Mouse (Mus musculus) forebrain, embryonic 14.5 days (tissue): ENCODE measurements around the gene Nxpe3. TPM values are rescaled to one million over a fixed set of nuclear protein-coding genes. Genes with fewer than 3 reads are reported as not detected.
A peak's percentile ranks its signal among the peaks of the same experiment; 100 is the strongest.

Experiments
- ATAC-seq: fragments of 200-750 bp; cut with Nextera tagmentation; 2 replicates; pipeline ENCODE4 v1.8.0; 2017; ENCODE audit warnings: mild to moderate bottlenecking, moderate library complexity
- DNase-seq: peaks from one replicate; pipeline ENCODE4 v3.0.0-alpha.2; 2015; ENCODE audit warnings: low spot score
- H3K27ac ChIP-seq: fragments of 300-500 bp; sonication (generic); 2 replicates; pipeline ENCODE4 v1.5.1; 2014; ENCODE audit warnings: low read depth, mild to moderate bottlenecking, control low read depth, low read length, moderate library complexity
- H3K27me3 ChIP-seq: fragments of 300-500 bp; sonication (generic); replicated peaks from 2 replicates; pipeline ENCODE4 v1.6.1; 2014; ENCODE audit warnings: low read length, control low read depth, mixed read lengths; ENCODE audit not compliant: control insufficient read depth, insufficient read depth
- H3K36me3 ChIP-seq: fragments of 300-500 bp; sonication (generic); 2 replicates; pipeline ENCODE4 v1.6.1; 2014; ENCODE audit warnings: low read length, control low read depth; ENCODE audit not compliant: control insufficient read depth, insufficient read depth
- H3K4me1 ChIP-seq: fragments of 300-500 bp; sonication (generic); 2 replicates; pipeline ENCODE4 v1.6.1; 2014; ENCODE audit warnings: antibody characterized with exemption, low read length, control low read depth; ENCODE audit not compliant: control insufficient read depth, insufficient read depth
- H3K4me2 ChIP-seq: fragments of 300-500 bp; sonication (generic); 2 replicates; pipeline ENCODE4 v1.6.1; 2014; ENCODE audit warnings: mild to moderate bottlenecking, control low read depth, low read length
- H3K4me3 ChIP-seq: fragments of 300-500 bp; sonication (generic); 2 replicates; pipeline ENCODE4 v1.5.1; 2014; ENCODE audit warnings: low read depth, low read length, control low read depth
- H3K9ac ChIP-seq: fragments of 300-500 bp; sonication (generic); 2 replicates; pipeline ENCODE4 v1.6.1; 2014; ENCODE audit warnings: mild to moderate bottlenecking, low read length, control low read depth, moderate library complexity
- H3K9me3 ChIP-seq: fragments of 300-500 bp; sonication (generic); replicated peaks from 2 replicates; pipeline ENCODE4 v1.6.1; 2016; ENCODE audit warnings: low read length, control low read depth, mixed read lengths; ENCODE audit not compliant: control insufficient read depth
- WGBS: fragments of 180-500 bp; shearing (Covaris S2); extraction: QIAGEN DNeasy Blood & Tissue Kit; methylation state at CpG from one replicate; pipeline ENCODE4 v1.1.7; 2014; 5-methylcytosine and 5-hydroxymethylcytosine counted together
- polyA plus RNA-seq: library from polyadenylated mRNA; unstranded; fragments of >200 nt; fragmentation: Nextera tagmentation; extraction: Ambion mirVana; gene quantifications from 2 replicates; pipeline ENCODE4 v1.2.1, GENCODE M21; 2014

Gene Nxpe3
- polyA plus RNA-seq, 1 experiment from 2014 or later, result 1.3 TPM

- Histone ChIP-seq H3K27ac (no peak overlapping the region), H3K4me1 (no peaks in the 10 kb centered on the region), H3K9me3 (no peaks in the 10 kb centered on the region), H3K27me3 (no peaks in the 10 kb centered on the region), H3K9ac (no peak overlapping the region), H3K36me3 (no peaks in the 10 kb centered on the region), H3K4me3 (no peak overlapping the region), H3K4me2 (no peak overlapping the region)
- no peak for DNase-seq
- no peak for ATAC-seq
These were observed 59.3 kb downstream of the Nxpe3 start for GRCm38 (mm10) chr16:55835798-55836197.

GRCm38 (mm10) chr16:55832617-55833016 lies 62.5 kb downstream of the Nxpe3 start:
- Histone ChIP-seq H3K9ac (no peak overlapping the region), H3K4me3 (no peak overlapping the region), H3K36me3 (no peaks in the 10 kb centered on the region), H3K27ac (no peak overlapping the region), H3K4me2 (no peak overlapping the region), H3K27me3 (no peaks in the 10 kb centered on the region), H3K4me1 (no peaks in the 10 kb centered on the region), H3K9me3 (no peaks in the 10 kb centered on the region)
- ATAC-seq (no peak), DNase-seq (no peak)
- 89% methylated on average over 8 of the region's 8 CpGs for WGBS

GRCm38 (mm10) chr16:55832040-55832439 lies 63.0 kb downstream of the Nxpe3 start:
- DNase-seq, result no peak
- Histone ChIP-seq H3K27me3 (no peaks in the 10 kb centered on the region), H3K9ac (no peak overlapping the region), H3K36me3 (no peaks in the 10 kb centered on the region), H3K9me3 (no peaks in the 10 kb centered on the region), H3K4me1 (no peaks in the 10 kb centered on the region), H3K4me3 (no peak overlapping the region), H3K4me2 (no peak overlapping the region), H3K27ac (no peak overlapping the region)
- no peak for ATAC-seq
- 94% methylated on average over 6 of the region's 6 CpGs for WGBS

- Histone ChIP-seq H3K4me3 (no peak overlapping the region), H3K9me3 (no peaks in the 10 kb centered on the region), H3K27ac (no peak overlapping the region), H3K4me2 (no peak overlapping the region), H3K4me1 (no peaks in the 10 kb centered on the region), H3K36me3 (no peaks in the 10 kb centered on the region), H3K27me3 (no peaks in the 10 kb centered on the region), H3K9ac (no peak overlapping the region)
- DNase-seq (no peak), ATAC-seq (no peak)
- 97% methylated on average over 1 of the region's 1 CpGs for WGBS
These were observed 63.6 kb downstream of the Nxpe3 start for GRCm38 (mm10) chr16:55831451-55831850.

- H3K9me3 ChIP-seq, result no peaks in the 10 kb centered on the region
- 43% methylated on average over 11 of the region's 11 CpGs for WGBS
- no peak overlapping the region for H3K4me2 ChIP-seq
- H3K36me3 ChIP-seq, result no peaks in the 10 kb centered on the region
- H3K9ac ChIP-seq, result no peak overlapping the region
- no peak for ATAC-seq
- no peak overlapping the region for H3K27ac ChIP-seq
- no peak overlapping the region for H3K4me3 ChIP-seq
- no peak for DNase-seq
- H3K27me3 ChIP-seq, result no peaks in the 10 kb centered on the region
- H3K4me1 ChIP-seq, result peaks cover 10% of the 10 kb centered on the region; the same call in 1 of the 2 replicates
These were observed 71.5 kb downstream of the Nxpe3 start for GRCm38 (mm10) chr16:55823398-55824155.

- Histone ChIP-seq H3K4me1 (peaks cover 10% of the 10 kb centered on the region; the same call in 1 of the 2 replicates), H3K9ac (peak overlapping the region; percentile 79; the same call in 1 of the 2 replicates), H3K27me3 (no peaks in the 10 kb centered on the region), H3K9me3 (no peaks in the 10 kb centered on the region), H3K4me2 (peak overlapping the region; percentile 96), H3K36me3 (peaks cover 3% of the 10 kb centered on the region), H3K4me3 (peak overlapping the region; percentile 77; the same call in 1 of the 2 replicates), H3K27ac (peak overlapping the region; percentile 21; the same call in 1 of the 2 replicates)
- 48% methylated on average over 18 of the region's 18 CpGs for WGBS
- ATAC-seq (no peak), DNase-seq (no peak)
These were observed 72.2 kb downstream of the Nxpe3 start for GRCm38 (mm10) chr16:55822741-55823397.

- Histone ChIP-seq H3K27me3 (no peaks in the 10 kb centered on the region), H3K36me3 (peaks cover 7% of the 10 kb centered on the region), H3K27ac (peak overlapping the region; percentile 21; the same call in 1 of the 2 replicates), H3K4me2 (peak overlapping the region; percentile 96), H3K9ac (peak overlapping the region; percentile 79), H3K4me3 (peak overlapping the region; percentile 77), H3K9me3 (no peaks in the 10 kb centered on the region), H3K4me1 (peaks cover 10% of the 10 kb centered on the region; the same call in 1 of the 2 replicates)
- DNase-seq (peak; percentile 84), ATAC-seq (peak; percentile 93)
- under 1% methylated on average over 62 of the region's 67 CpGs for WGBS
These were observed 72.9 kb downstream of the Nxpe3 start for GRCm38 (mm10) chr16:55821997-55822740.

GRCm38 (mm10) chr16:55821571-55821981 lies 73.5 kb downstream of the Nxpe3 start:
- no peak overlapping the region for H3K27ac ChIP-seq
- DNase-seq, result peak; percentile 28

More at GRCm38 (mm10) chr16:55821571-55821981, 73.5 kb downstream of the Nxpe3 start:
- WGBS, result 0% methylated on average over 32 of the region's 40 CpGs
- no peaks in the 10 kb centered on the region for H3K27me3 ChIP-seq
- peak overlapping the region; percentile 96 for H3K4me2 ChIP-seq
- H3K36me3 ChIP-seq, result peaks cover 9% of the 10 kb centered on the region
- H3K9ac ChIP-seq, result peak overlapping the region; percentile 79
- peaks cover 10% of the 10 kb centered on the region; the same call in 1 of the 2 replicates for H3K4me1 ChIP-seq
- no peaks in the 10 kb centered on the region for H3K9me3 ChIP-seq
- peak overlapping the region; percentile 77 for H3K4me3 ChIP-seq
- ATAC-seq, result peak; percentile 54
